Mouse (Mus musculus): ENCODE data around the gene Sorcs2. TPM values are rescaled to one million over a fixed set of nuclear protein-coding genes. Genes with fewer than 3 reads are reported as not detected.

The Sorcs2 gene
- total and polyA plus RNA-seq, 2 experiments, result 0.09 to 0.12 TPM

DNA sequence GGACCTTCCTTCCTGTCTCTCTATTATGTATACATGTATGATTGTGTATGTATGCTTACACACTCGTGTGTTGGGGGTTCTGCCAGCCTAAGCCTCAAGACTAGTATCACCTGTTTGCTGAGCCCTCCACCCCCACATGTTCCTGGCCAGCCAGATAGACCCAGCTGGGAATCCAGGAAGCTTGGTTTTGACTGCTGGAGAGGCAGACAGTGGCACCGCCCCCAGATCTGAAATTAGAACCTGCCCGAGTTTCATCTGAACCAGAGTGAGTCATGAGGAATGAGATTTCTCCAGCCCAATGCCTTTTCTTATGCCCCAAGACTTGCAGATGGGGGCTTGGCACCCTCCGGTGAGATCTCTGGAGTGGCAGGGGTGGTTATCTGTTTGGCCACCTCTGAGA is 312.3 kb downstream of the Sorcs2 start:
- Histone ChIP-seq H3K79me2 (ENCODE audit: control insufficient read depth, insufficient read depth, low read length) (no peaks in the 10 kb centered on the region), H3K27me3 (ENCODE audit: control insufficient read depth, insufficient read depth, low read length) (no peaks in the 10 kb centered on the region), H3K4me1 (ENCODE audit: control insufficient read depth, insufficient read depth, low read length) (no peaks in the 10 kb centered on the region), H3K27ac (replicated peaks; ENCODE audit: insufficient read depth, low read depth, low read length) (no peak overlapping the region), H3K4me3 (ENCODE audit: insufficient read depth, low read depth, low read length) (no peak overlapping the region), H3K9ac (ENCODE audit: low read depth, low read length) (no peak overlapping the region), H3K36me3 (ENCODE audit: control insufficient read depth, insufficient read depth, low read length) (no peaks in the 10 kb centered on the region)
- WGBS, result 80% methylated on average over 4 of the region's 4 CpGs
- no peak for DNase-seq (ENCODE audit: extremely low read depth, low read depth, low spot score)
- TF ChIP-seq CTCF (IDR thresholded peaks at IDR 0.05; ENCODE audit: low read depth, low read length) (no peak), POLR2A (IDR thresholded peaks at IDR 0.05; ENCODE audit: extremely low read depth, insufficient read depth, low read length) (no peak)

DNA sequence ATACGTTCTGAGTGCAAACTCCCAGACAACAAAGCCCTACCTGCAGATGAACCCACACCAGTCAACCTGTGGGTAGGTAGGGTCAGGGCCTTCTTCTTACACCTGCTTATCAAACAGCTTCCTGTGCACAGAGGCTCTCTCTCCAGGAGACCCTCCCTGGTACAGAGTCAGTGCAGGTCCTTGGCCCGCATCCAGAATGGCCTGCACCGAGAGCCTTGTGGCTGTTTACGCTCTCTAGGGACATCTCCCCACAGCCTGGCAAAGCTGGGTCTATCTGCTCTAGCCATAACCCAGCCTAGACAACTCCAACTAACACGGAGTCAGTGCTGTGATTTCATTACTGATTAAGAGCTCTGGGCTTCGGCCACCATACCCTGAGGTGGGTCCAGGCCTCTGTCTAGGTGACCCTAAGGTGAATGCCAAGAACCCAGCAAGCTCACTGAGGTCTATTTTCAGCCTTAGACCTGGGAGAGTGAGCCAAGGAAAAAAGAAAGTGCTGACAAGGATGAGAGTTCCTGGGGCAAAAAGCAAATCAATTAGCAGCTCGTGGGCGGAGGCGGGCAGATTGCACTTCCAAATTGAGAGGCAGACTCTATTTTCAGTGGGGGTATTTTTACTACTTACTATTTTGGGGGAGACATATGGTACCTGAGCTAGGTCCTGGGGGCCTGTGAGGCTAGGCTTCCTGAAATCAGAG is 313.9 kb downstream of the Sorcs2 start:
- H3K79me2 ChIP-seq (ENCODE audit: control insufficient read depth, insufficient read depth, low read length), result no peaks in the 10 kb centered on the region
- H3K36me3 ChIP-seq (ENCODE audit: control insufficient read depth, insufficient read depth, low read length), result no peaks in the 10 kb centered on the region
- no peak for DNase-seq (ENCODE audit: extremely low read depth, low read depth, low spot score)
- H3K9ac ChIP-seq (ENCODE audit: low read depth, low read length), result no peak overlapping the region
- WGBS, result 81% methylated on average over 9 of the region's 9 CpGs
- no peak overlapping the region for H3K4me3 ChIP-seq (ENCODE audit: insufficient read depth, low read depth, low read length)
- no peak for TF ChIP-seq POLR2A (IDR thresholded peaks at IDR 0.05; ENCODE audit: extremely low read depth, insufficient read depth, low read length)
- TF ChIP-seq CTCF (IDR thresholded peaks at IDR 0.05; ENCODE audit: low read depth, low read length), result no peak
- no peak overlapping the region for H3K27ac ChIP-seq (replicated peaks; ENCODE audit: insufficient read depth, low read depth, low read length)
- no peaks in the 10 kb centered on the region for H3K27me3 ChIP-seq (ENCODE audit: control insufficient read depth, insufficient read depth, low read length)
- no peaks in the 10 kb centered on the region for H3K4me1 ChIP-seq (ENCODE audit: control insufficient read depth, insufficient read depth, low read length)

- no peak overlapping the region for H3K9ac ChIP-seq (ENCODE audit: low read depth, low read length)
- H3K79me2 ChIP-seq (ENCODE audit: control insufficient read depth, insufficient read depth, low read length), result no peaks in the 10 kb centered on the region
- H3K4me1 ChIP-seq (ENCODE audit: control insufficient read depth, insufficient read depth, low read length), result no peaks in the 10 kb centered on the region
- WGBS, result 80% methylated on average over 8 of the region's 8 CpGs
- H3K4me3 ChIP-seq (ENCODE audit: insufficient read depth, low read depth, low read length), result no peak overlapping the region
- DNase-seq (ENCODE audit: extremely low read depth, low read depth, low spot score), result no peak
- H3K27me3 ChIP-seq (ENCODE audit: control insufficient read depth, insufficient read depth, low read length), result no peaks in the 10 kb centered on the region
- no peak for TF ChIP-seq CTCF (IDR thresholded peaks at IDR 0.05; ENCODE audit: low read depth, low read length)
- TF ChIP-seq POLR2A (IDR thresholded peaks at IDR 0.05; ENCODE audit: extremely low read depth, insufficient read depth, low read length), result no peak
- H3K36me3 ChIP-seq (ENCODE audit: control insufficient read depth, insufficient read depth, low read length), result no peaks in the 10 kb centered on the region
- H3K27ac ChIP-seq (replicated peaks; ENCODE audit: insufficient read depth, low read depth, low read length), result no peak overlapping the region
These were observed 316.9 kb downstream of the Sorcs2 start for GRCm38 (mm10) chr5:36081021-36081420.

GRCm38 (mm10) chr5:36075172-36076074 is 322.5 kb downstream of the Sorcs2 start:
- TF ChIP-seq POLR2A (IDR thresholded peaks at IDR 0.05; ENCODE audit: extremely low read depth, insufficient read depth, low read length), result no peak
- no peak for TF ChIP-seq CTCF (IDR thresholded peaks at IDR 0.05; ENCODE audit: low read depth, low read length)
- 86% methylated on average over 5 of the region's 5 CpGs for WGBS
- Histone ChIP-seq H3K4me3 (ENCODE audit: insufficient read depth, low read depth, low read length) (no peak overlapping the region), H3K27ac (replicated peaks; ENCODE audit: insufficient read depth, low read depth, low read length) (no peak overlapping the region), H3K9ac (ENCODE audit: low read depth, low read length) (no peak overlapping the region), H3K79me2 (ENCODE audit: control insufficient read depth, insufficient read depth, low read length) (no peaks in the 10 kb centered on the region), H3K36me3 (ENCODE audit: control insufficient read depth, insufficient read depth, low read length) (no peaks in the 10 kb centered on the region), H3K4me1 (ENCODE audit: control insufficient read depth, insufficient read depth, low read length) (no peaks in the 10 kb centered on the region), H3K27me3 (ENCODE audit: control insufficient read depth, insufficient read depth, low read length) (no peaks in the 10 kb centered on the region)
- no peak for DNase-seq (ENCODE audit: extremely low read depth, low read depth, low spot score)

DNA sequence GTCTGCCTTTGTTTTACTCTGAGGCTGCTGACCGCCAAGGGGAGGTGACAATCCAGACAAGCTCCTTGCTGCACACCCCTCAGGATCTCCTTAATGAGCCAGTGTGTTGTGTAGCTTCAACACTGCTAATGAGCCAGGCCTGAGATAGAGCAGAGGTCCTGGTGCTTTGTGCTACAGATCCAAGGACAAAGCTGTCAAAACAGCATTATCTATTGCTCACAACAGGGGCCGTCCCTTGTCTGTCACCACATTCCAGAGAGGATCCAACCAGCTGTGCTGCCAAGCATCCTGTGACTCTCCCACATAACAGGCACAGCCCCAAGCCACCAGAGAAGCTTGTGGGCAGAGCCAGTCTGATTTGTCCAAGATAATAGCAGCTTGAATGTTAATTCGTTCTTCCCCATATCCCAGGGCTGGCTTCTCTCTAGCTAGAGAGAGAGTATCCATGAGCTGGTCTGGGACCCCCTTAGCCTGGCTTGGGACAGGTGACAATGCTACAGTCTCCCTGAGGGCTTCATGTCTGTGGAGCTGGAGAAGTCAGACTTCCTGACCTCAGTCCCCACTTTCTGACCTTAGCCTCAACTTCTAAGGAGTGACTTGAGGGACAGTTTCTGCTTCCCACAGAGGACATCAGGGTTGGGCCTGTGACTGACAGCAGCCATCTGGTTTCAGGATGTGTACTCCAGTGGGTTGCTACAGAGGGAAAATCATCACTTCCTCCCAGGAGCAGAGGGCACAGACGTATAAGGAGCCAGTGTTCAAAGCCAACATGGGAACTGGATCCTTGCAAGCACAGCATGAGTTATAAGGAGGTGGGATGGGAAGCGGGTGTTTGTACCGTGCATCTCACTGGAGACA is 328.2 kb downstream of the Sorcs2 start:
- Histone ChIP-seq H3K9ac (ENCODE audit: low read depth, low read length) (no peak overlapping the region), H3K4me3 (ENCODE audit: insufficient read depth, low read depth, low read length) (no peak overlapping the region), H3K36me3 (ENCODE audit: control insufficient read depth, insufficient read depth, low read length) (no peaks in the 10 kb centered on the region), H3K27me3 (ENCODE audit: control insufficient read depth, insufficient read depth, low read length) (no peaks in the 10 kb centered on the region), H3K79me2 (ENCODE audit: control insufficient read depth, insufficient read depth, low read length) (no peaks in the 10 kb centered on the region), H3K4me1 (ENCODE audit: control insufficient read depth, insufficient read depth, low read length) (no peaks in the 10 kb centered on the region), H3K27ac (replicated peaks; ENCODE audit: insufficient read depth, low read depth, low read length) (no peak overlapping the region)
- 61% methylated on average over 6 of the region's 6 CpGs for WGBS
- DNase-seq (ENCODE audit: extremely low read depth, low read depth, low spot score), result no peak
- TF ChIP-seq POLR2A (IDR thresholded peaks at IDR 0.05; ENCODE audit: extremely low read depth, insufficient read depth, low read length) (no peak), CTCF (IDR thresholded peaks at IDR 0.05; ENCODE audit: low read depth, low read length) (no peak)

Measured in liver, adult 2 months (tissue).